In the genomic region with DNA sequence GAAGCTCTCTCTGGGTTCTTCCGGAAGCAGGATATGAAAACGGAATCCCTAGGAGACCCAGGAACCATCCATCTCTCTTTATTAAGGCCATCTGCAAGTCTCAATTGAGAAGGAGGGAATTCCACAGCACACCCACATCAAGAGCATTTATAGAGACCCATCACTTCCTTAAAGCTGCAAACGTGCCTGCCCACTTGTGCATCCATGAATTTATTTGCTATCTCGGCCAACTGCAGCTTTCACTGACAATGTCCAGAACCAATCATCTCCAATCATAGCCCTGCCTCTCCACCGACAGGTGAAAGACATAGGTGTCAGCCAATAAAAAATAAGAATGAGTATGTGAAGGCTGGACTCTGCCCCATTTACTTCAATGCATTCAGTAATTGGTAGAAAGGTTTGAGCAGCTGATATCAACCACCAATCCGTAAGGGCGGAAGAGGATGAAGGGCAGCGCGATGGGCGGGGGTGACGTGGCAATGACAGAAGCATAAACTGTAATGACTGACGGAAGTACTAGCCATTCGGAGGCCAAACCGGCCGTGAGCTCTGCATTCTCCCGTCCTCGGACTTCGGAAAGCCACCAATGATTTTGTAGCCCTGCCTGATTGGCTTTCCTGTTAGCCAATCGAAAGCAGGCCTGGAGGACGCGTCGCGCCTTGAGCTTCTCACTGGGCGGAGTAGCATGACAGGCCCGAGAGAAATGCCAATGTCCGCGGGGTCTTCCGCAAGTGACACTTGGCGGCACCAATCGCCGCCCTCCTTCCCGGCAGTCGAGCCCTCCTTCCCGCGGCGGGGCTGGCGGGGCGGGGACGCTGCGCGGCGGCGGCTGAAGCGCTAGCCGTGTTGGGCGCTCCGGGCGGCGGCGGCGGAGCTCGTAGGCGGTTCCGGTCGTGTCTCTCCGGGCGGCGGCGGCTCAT, we compare ENCODE assay signal across 8 mouse cellular contexts. TPM values are rescaled to one million over a fixed set of nuclear protein-coding genes. Genes with fewer than 3 reads are reported as not detected.
DNase-seq lines count a peak whose midpoint lies in the region; ATAC-seq and TF ChIP-seq lines count a peak whose summit lies in the region.

A gene (plus strand): TSS at position 919 of the 920 bp plus-strand sequence.

- H3K4me1 ChIP-seq in cortical plate, adult 2 months (ENCODE audit: control insufficient read depth, insufficient read depth, low read length): peaks cover 3% of the 10 kb centered on the region; the same call in 1 of the 2 replicates
- peaks cover 54% of the 10 kb centered on the region for H3K4me1 ChIP-seq in megakaryocyte, embryonic 14.5 days

- peak; percentile 99 for DNase-seq in gastrocnemius, adult 8-10 months (ENCODE audit: low spot score in 2 of 2)
- DNase-seq in hindlimb bud, embryonic 11.5 days (ENCODE audit: extremely low spot score, low read depth, low spot score): peak; percentile 97
- DNase-seq in left cerebral cortex, adult 8-10 months (ENCODE audit: low spot score in 2 of 2): peak; percentile 99 to 100
- peak; percentile 100 for DNase-seq in right cerebral cortex, postnatal 10 days (ENCODE audit: low spot score in 2 of 2)
- DNase-seq in urinary bladder, postnatal 25 days (ENCODE audit: low spot score): peak; percentile 96

- TF ChIP-seq CTCF in cortical plate, adult 2 months (IDR thresholded peaks at IDR 0.05; ENCODE audit: extremely low read depth, insufficient read depth, low read length): no peak

- H3K27ac ChIP-seq in cortical plate, adult 2 months (ENCODE audit: insufficient read depth, low read length): peak within 1 kb of the TSS; percentile 44

- no peaks in the 10 kb centered on the region for H3K9me3 ChIP-seq in megakaryocyte, embryonic 14.5 days

- peaks cover 19% of the 10 kb centered on the region for H3K36me3 ChIP-seq in megakaryocyte, embryonic 14.5 days (replicated peaks; ENCODE audit: low read length)

- ATAC-seq in activated CD4-positive, CD25-positive, alpha-beta regulatory T cell, adult 4 months: peak; percentile 88

- TF ChIP-seq POLR2A in cortical plate, adult 2 months (IDR thresholded peaks at IDR 0.05; ENCODE audit: extremely low read depth, insufficient read depth, low read length): peak; percentile 83

- peak within 1 kb of the TSS; percentile 99 for H3K4me3 ChIP-seq in cortical plate, adult 2 months (ENCODE audit: insufficient read depth, low read length)
- H3K4me3 ChIP-seq in megakaryocyte, embryonic 14.5 days (replicated peaks): peak within 1 kb of the TSS; percentile 96

- H3K27me3 ChIP-seq in megakaryocyte, embryonic 14.5 days (replicated peaks): peaks cover 4% of the 10 kb centered on the region

RNA-seq across cellular contexts. Expression of the gene that starts here (rescaled TPM):
- 1 to 10 TPM; 6.7 to 7.3 TPM for polyA plus RNA-seq in activated CD4-positive, CD25-positive, alpha-beta regulatory T cell, adult 4 months (2017; shearing (Covaris generic))
- polyA plus RNA-seq in cortical plate, adult 2 months (2012; rRNA removed): 36.0 and 37.1 TPM in 2 replicates
- total RNA-seq in gastrocnemius, adult 8-10 months (2022): 10 to 100 TPM; 56.3 to 63.9 (median 59.4) TPM
- total RNA-seq in left cerebral cortex, adult 8-10 months (2022): 10 to 100 TPM; 56.8 to 62.7 (median 59.6) TPM
- polyA plus RNA-seq in megakaryocyte, embryonic 14.5 days (2012; ENCODE audit: insufficient read depth, low replicate concordance): 0.73 and 3.0 TPM in 2 replicates

Comparison
In these comparisons a context has a peak if more than half of its experiments do, and no peak if none do; other contexts are left out.
1. Peak in every context shown above with its lines: DNase-seq, ATAC-seq, H3K4me3 ChIP-seq and H3K27ac ChIP-seq.